Mouse (Mus musculus) heart, adult 2 months (tissue): ENCODE measurements around the gene Mgat4d.

ENCODE experiments used
- CTCF ChIP-seq: fragments of 200-600 bp; IDR thresholded peaks from 2 replicates; pipeline ENCODE4 v1.8.1; 2022; ENCODE audit warnings: antibody characterized with exemption, mild to moderate bottlenecking, moderate library complexity
- POLR2A ChIP-seq: fragments of 200-500 bp; IDR thresholded peaks from 2 replicates; pipeline ENCODE4 v1.6.1; 2011; ENCODE audit warnings: mild to moderate bottlenecking, low read depth, low read length, control low read depth; ENCODE audit not compliant: insufficient read depth

GRCm38 (mm10) chr8:83315691-83316090, 32.6 kb upstream of the Mgat4d start:
- TF ChIP-seq CTCF = no peak
- TF ChIP-seq POLR2A = no peak
